Mouse (Mus musculus): ENCODE data around the gene Nr4a2.

Gene Nr4a2

GRCm38 (mm10) chr2:57111791-57112538, 11.8 kb downstream of the Nr4a2 start:
- DNase-seq: no peak

GRCm38 (mm10) chr2:57111011-57111790, 12.6 kb downstream of the Nr4a2 start:
- DNase-seq: no peak

- DNase-seq: no peak
Observed at GRCm38 (mm10) chr2:57110401-57110800, 13.4 kb downstream of the Nr4a2 start.

- DNase-seq: no peak
Observed at GRCm38 (mm10) chr2:57109926-57110325, 13.9 kb downstream of the Nr4a2 start.

- no peak for DNase-seq
Observed at GRCm38 (mm10) chr2:57109301-57109700, 14.5 kb downstream of the Nr4a2 start.

- no peak for DNase-seq
Observed at GRCm38 (mm10) chr2:57108349-57108930, 15.4 kb downstream of the Nr4a2 start.

- DNase-seq: no peak
Observed at GRCm38 (mm10) chr2:57105401-57105800, 18.4 kb downstream of the Nr4a2 start.

- no peak for DNase-seq
Observed at GRCm38 (mm10) chr2:57104731-57105130, 19.1 kb downstream of the Nr4a2 start.

GRCm38 (mm10) chr2:57103845-57104660, 19.8 kb downstream of the Nr4a2 start:
- no peak for DNase-seq

GRCm38 (mm10) chr2:57102856-57103844, 20.7 kb downstream of the Nr4a2 start:
- DNase-seq: no peak

- peak; percentile 18 for DNase-seq
Observed at GRCm38 (mm10) chr2:57102091-57102855, 21.5 kb downstream of the Nr4a2 start.

GRCm38 (mm10) chr2:57100241-57100640, 23.6 kb downstream of the Nr4a2 start:
- no peak for DNase-seq

GRCm38 (mm10) chr2:57072452-57072851, 51.4 kb downstream of the Nr4a2 start:
- DNase-seq: no peak

- no peak for DNase-seq
Observed at GRCm38 (mm10) chr2:57063480-57063879, 60.3 kb downstream of the Nr4a2 start.
